Mouse (Mus musculus) testis, adult 2 months (tissue): ENCODE data around the gene Ccl28. TPM values are rescaled to one million over a fixed set of nuclear protein-coding genes. Genes with fewer than 3 reads are reported as not detected.
"Not testable (repeated sequence)": the region's sequence is repeated elsewhere in the genome, so short reads cannot be mapped to it uniquely, and the experiment has no call there.

Experiments used
- H3K27ac ChIP-seq: fragments of 200-500 bp; 2 replicates; pipeline ENCODE4 v1.5.1; 2012; ENCODE audit warnings: low read depth, low read length; ENCODE audit not compliant: control insufficient read depth, insufficient read depth
- H3K27me3 ChIP-seq: fragments of 200-500 bp; 2 replicates; pipeline ENCODE4 v1.6.1; 2012; ENCODE audit warnings: mild to moderate bottlenecking, low read length, moderate library complexity; ENCODE audit not compliant: control insufficient read depth, insufficient read depth
- H3K36me3 ChIP-seq: fragments of 200-500 bp; 2 replicates; pipeline ENCODE4 v1.6.1; 2012; ENCODE audit warnings: mild to moderate bottlenecking, low read length; ENCODE audit not compliant: control insufficient read depth, insufficient read depth
- H3K4me1 ChIP-seq: fragments of 200-500 bp; 2 replicates; pipeline ENCODE4 v1.6.1; 2012; ENCODE audit warnings: low read length; ENCODE audit not compliant: control insufficient read depth, insufficient read depth
- H3K4me3 ChIP-seq: fragments of 200-500 bp; 2 replicates; pipeline ENCODE4 v1.5.1; 2012; ENCODE audit warnings: low read depth, mild to moderate bottlenecking, low read length, moderate library complexity, mixed read lengths; ENCODE audit not compliant: control insufficient read depth
- CTCF ChIP-seq: fragments of 200-500 bp; IDR thresholded peaks from 2 replicates; pipeline ENCODE4 v1.5.1; 2012; ENCODE audit warnings: low read depth, mild to moderate bottlenecking, inconsistent platforms, low read length, moderate library complexity; ENCODE audit not compliant: control insufficient read depth, insufficient read depth, insufficient replicate concordance
- POLR2A ChIP-seq: fragments of 200-500 bp; IDR thresholded peaks from 2 replicates; pipeline ENCODE4 v1.6.1; 2012; ENCODE audit warnings: low read depth, mild to moderate bottlenecking, inconsistent platforms, low read length, moderate library complexity; ENCODE audit not compliant: control insufficient read depth
- polyA plus RNA-seq: library from polyadenylated mRNA; depleted of rRNA; stranded (reverse); fragments of >200 nt; gene quantifications from 2 replicates; pipeline ENCODE4 v1.2.3, GENCODE M21; 2012

Ccl28 gene
- polyA plus RNA-seq, 1 experiment = 3.7 TPM

GRCm38 (mm10) chr13:119654734-119655133 lies 31.1 kb downstream of the Ccl28 start:
- 0 out of 2 replicates have a peak, but pooled peaks cover 2% of the 10 kb centered on the region for H3K4me1 ChIP-seq
- H3K4me3 ChIP-seq = no peak overlapping the region
- no peaks in the 10 kb centered on the region for H3K27me3 ChIP-seq
- no peak overlapping the region for H3K27ac ChIP-seq
- no peaks in the 10 kb centered on the region for H3K36me3 ChIP-seq
- TF ChIP-seq POLR2A (no peak), CTCF (no peak)

- Histone ChIP-seq H3K27me3 (no peaks in the 10 kb centered on the region), H3K4me3 (no peak overlapping the region), H3K36me3 (no peaks in the 10 kb centered on the region), H3K4me1 (no peaks in the 10 kb centered on the region), H3K27ac (no peak overlapping the region)
- TF ChIP-seq CTCF = no peak
- no peak for TF ChIP-seq POLR2A
Measured at GRCm38 (mm10) chr13:119656246-119656645, 32.6 kb downstream of the Ccl28 start.

GRCm38 (mm10) chr13:119656846-119657416 lies 33.3 kb downstream of the Ccl28 start:
- H3K4me3 ChIP-seq = no peak overlapping the region
- no peak for TF ChIP-seq CTCF
- TF ChIP-seq POLR2A = no peak
- H3K27me3 ChIP-seq = no peaks in the 10 kb centered on the region
- no peaks in the 10 kb centered on the region for H3K4me1 ChIP-seq
- H3K27ac ChIP-seq = no peak overlapping the region
- H3K36me3 ChIP-seq = no peaks in the 10 kb centered on the region

- H3K27ac ChIP-seq, H3K4me3 ChIP-seq: not testable (repeated sequence)
Measured at GRCm38 (mm10) chr13:119661420-119661819, 37.8 kb downstream of the Ccl28 start.

GRCm38 (mm10) chr13:119678794-119679193 lies 55.2 kb downstream of the Ccl28 start:
- Histone ChIP-seq H3K4me1 (no peaks in the 10 kb centered on the region), H3K4me3 (peak overlapping the region; percentile 81), H3K27me3 (no peaks in the 10 kb centered on the region), H3K27ac (no peak overlapping the region), H3K36me3 (no peaks in the 10 kb centered on the region)
- no peak for TF ChIP-seq CTCF
- no peak for TF ChIP-seq POLR2A

More at GRCm38 (mm10) chr13:119661420-119661819, 37.8 kb downstream of the Ccl28 start:
- H3K4me1 ChIP-seq, H3K27me3 ChIP-seq, H3K36me3 ChIP-seq: not testable (repeated sequence)

GRCm38 (mm10) chr13:119679721-119680120 lies 56.1 kb downstream of the Ccl28 start:
- peak overlapping the region; percentile 74 for H3K4me3 ChIP-seq
- TF ChIP-seq POLR2A (peak; percentile 26; the same call in 1 of the 2 replicates), CTCF (no peak)
- no peaks in the 10 kb centered on the region for H3K36me3 ChIP-seq
- peak overlapping the region; percentile 33; the same call in 1 of the 2 replicates for H3K27ac ChIP-seq
- no peaks in the 10 kb centered on the region for H3K27me3 ChIP-seq
- no peaks in the 10 kb centered on the region for H3K4me1 ChIP-seq

- Histone ChIP-seq H3K27ac (no peak overlapping the region), H3K36me3 (no peaks in the 10 kb centered on the region), H3K27me3 (no peaks in the 10 kb centered on the region), H3K4me1 (no peaks in the 10 kb centered on the region), H3K4me3 (peak overlapping the region; percentile 69)
- no peak for TF ChIP-seq POLR2A
- no peak for TF ChIP-seq CTCF
Measured at GRCm38 (mm10) chr13:119681161-119681560, 57.5 kb downstream of the Ccl28 start.

- no peaks in the 10 kb centered on the region for H3K27me3 ChIP-seq
- no peak overlapping the region for H3K4me3 ChIP-seq
- H3K27ac ChIP-seq = no peak overlapping the region
- no peaks in the 10 kb centered on the region for H3K36me3 ChIP-seq
- TF ChIP-seq POLR2A (no peak), CTCF (no peak)
- H3K4me1 ChIP-seq = no peaks in the 10 kb centered on the region
Measured at GRCm38 (mm10) chr13:119684416-119685177, 61.0 kb downstream of the Ccl28 start.
